Mouse (Mus musculus) heart, adult 9 months (tissue): ENCODE measurements at regions not wholly inside any gene's neighbourhood (a gene's known extent, or its start where the extent isn't known, plus 50 kb on each side); places are given as distances from the start of the nearest gene placed in this dataset.

ENCODE experiments used
- DNase-seq, 2 experiments: peaks; one replicate each; pipeline ENCODE4 v3.0.0; 2022; ENCODE audit warnings: low spot score in 2 of 2

GRCm38 (mm10) chr13:30044790-30045189 lies 58.9 kb upstream of the E2f3 start:
- DNase-seq, result no peak

- DNase-seq, result no peak
Observed at GRCm38 (mm10) chr13:30042689-30043320, 56.9 kb upstream of the E2f3 start.

- no peak for DNase-seq
Observed at GRCm38 (mm10) chr13:30041501-30042295, 55.8 kb upstream of the E2f3 start.

- no peak for DNase-seq
Observed at GRCm38 (mm10) chr13:30040288-30040687, 54.4 kb upstream of the E2f3 start.

GRCm38 (mm10) chr13:30039791-30040190 lies 53.9 kb upstream of the E2f3 start:
- no peak for DNase-seq

GRCm38 (mm10) chr13:30036561-30036960 lies 50.7 kb upstream of the E2f3 start:
- no peak for DNase-seq

GRCm38 (mm10) chr13:30036071-30036470 lies 50.2 kb upstream of the E2f3 start:
- no peak for DNase-seq
